Comparison of ENCODE assay signal across 31 mouse cellular contexts in genomic region chr3:22040627-22041026, GRCm38 (mm10). TPM values are rescaled to one million over a fixed set of nuclear protein-coding genes. Genes with fewer than 3 reads are reported as not detected.
DNase-seq lines count a peak whose midpoint lies in the region; ATAC-seq and TF ChIP-seq lines count a peak whose summit lies in the region.
"Had no signal": no experiment of that assay in that cellular context is flagged by ENCODE, and none has a peak within 500 bp of the region (broad histone marks: within the 10 kb centered on the region; RNA-seq: fewer than 3 reads in every experiment).

No protein-coding gene starts in this region.

- DNase-seq in midbrain, embryonic 14.5 days = peak; percentile 32
- DNase-seq in midbrain, embryonic 10.5 days (ENCODE audit: low spot score) = no peak
- DNase-seq in CD4-positive, CD25-positive, alpha-beta regulatory T cell, adult 2 months (ENCODE audit: low read depth, low spot score) = peak; percentile 72
- DNase-seq in T-cell, adult 2 months (ENCODE audit: low spot score) = peak; percentile 36
- no peak for DNase-seq in left cerebral cortex, adult 2 months (ENCODE audit: extremely low spot score in 1 of 2, low spot score in 2 of 2)
- DNase-seq in layer of hippocampus, postnatal 14 days (ENCODE audit: low spot score in 2 of 2) = no peak
- DNase-seq: adrenal gland, adult 8-10 months; cerebellum, adult 8-10 months; cerebellum, postnatal 25 days; gastrocnemius, postnatal 25 days; heart, adult 18-20 months; heart, postnatal 4 days; kidney, adult 18-20 months; kidney, postnatal 4 days; layer of hippocampus, postnatal 36 days; liver, embryonic 13.5 days; lung, adult 18-20 months; lung, postnatal 4 days; thymus, adult 2 months had no signal

- no peak overlapping the region for H3K4me2 ChIP-seq in midbrain, embryonic 14.5 days (ENCODE audit: low read length)
- H3K4me2 ChIP-seq: forebrain, embryonic 13.5 days; heart, embryonic 11.5 days; hindbrain, embryonic 13.5 days; limb, embryonic 15.5 days; liver, embryonic 13.5 days had no signal

- H3K4me1 ChIP-seq in midbrain, embryonic 14.5 days (ENCODE audit: control insufficient read depth, insufficient read depth, low read length) = no peaks in the 10 kb centered on the region
- H3K4me1 ChIP-seq in midbrain, embryonic 10.5 days = no peaks in the 10 kb centered on the region
- H3K4me1 ChIP-seq: forebrain, embryonic 13.5 days; hindbrain, embryonic 13.5 days; limb, embryonic 10.5 days; limb, embryonic 15.5 days; liver, embryonic 13.5 days had no signal

- no peak overlapping the region for H3K4me3 ChIP-seq in midbrain, embryonic 14.5 days (replicated peaks; ENCODE audit: low read depth, low read length)
- no peak overlapping the region for H3K4me3 ChIP-seq in midbrain, embryonic 10.5 days
- no peak overlapping the region for H3K4me3 ChIP-seq in left cerebral cortex, adult 2 months
- H3K4me3 ChIP-seq: forebrain, embryonic 13.5 days; hindbrain, embryonic 13.5 days; limb, embryonic 10.5 days; limb, embryonic 15.5 days; liver, embryonic 13.5 days; megakaryocyte, embryonic 14.5 days had no signal

- intact Hi-C loops in left cerebral cortex, adult 2 months (cut with DNase I) = no loop called here

- H3K27me3 ChIP-seq in midbrain, embryonic 14.5 days (ENCODE audit: control insufficient read depth, insufficient read depth, low read length) = no peaks in the 10 kb centered on the region
- H3K27me3 ChIP-seq in midbrain, embryonic 10.5 days (ENCODE audit: low read depth, poor library complexity, severe bottlenecking) = no peaks in the 10 kb centered on the region
- H3K27me3 ChIP-seq: CH12.LX; forebrain, embryonic 13.5 days; hindbrain, embryonic 13.5 days; limb, embryonic 15.5 days; liver, embryonic 13.5 days; megakaryocyte, embryonic 14.5 days; Patski had no signal

- H3K9ac ChIP-seq in midbrain, embryonic 14.5 days (replicated peaks; ENCODE audit: low read length) = no peak overlapping the region
- H3K9ac ChIP-seq: forebrain, embryonic 13.5 days; hindbrain, embryonic 13.5 days; limb, embryonic 15.5 days; liver, embryonic 13.5 days had no signal

- TF ChIP-seq CTCF in left cerebral cortex, adult 2 months (IDR thresholded peaks at IDR 0.05) = no peak

- ATAC-seq in midbrain, embryonic 14.5 days (ENCODE audit: low FRiP score, low TSS enrichment) = no peak
- peak; percentile 97 for ATAC-seq in inflammation-experienced regulatory T-cells, adult 6 months
- ATAC-seq: forebrain, embryonic 13.5 days; lung, postnatal 0 days; Patski had no signal

- H3K36me3 ChIP-seq in midbrain, embryonic 14.5 days (ENCODE audit: control insufficient read depth, insufficient read depth, low read length) = no peaks in the 10 kb centered on the region
- H3K36me3 ChIP-seq in midbrain, embryonic 10.5 days = no peaks in the 10 kb centered on the region
- H3K36me3 ChIP-seq: G1E; hindbrain, embryonic 13.5 days; limb, embryonic 10.5 days; limb, embryonic 15.5 days; liver, embryonic 13.5 days had no signal

- no peak overlapping the region for H3K27ac ChIP-seq in midbrain, embryonic 14.5 days (replicated peaks; ENCODE audit: low read depth, low read length)
- no peak overlapping the region for H3K27ac ChIP-seq in midbrain, embryonic 10.5 days (replicated peaks)
- no peak overlapping the region for H3K27ac ChIP-seq in left cerebral cortex, adult 2 months
- H3K27ac ChIP-seq: forebrain, embryonic 13.5 days; hindbrain, embryonic 13.5 days; kidney, postnatal 0 days; limb, embryonic 10.5 days; limb, embryonic 15.5 days; liver, embryonic 13.5 days had no signal

- H3K9me3 ChIP-seq in midbrain, embryonic 14.5 days (ENCODE audit: control insufficient read depth, low read length) = no peaks in the 10 kb centered on the region
- H3K9me3 ChIP-seq in midbrain, embryonic 10.5 days (replicated peaks) = 0 out of 2 replicates have a peak, but pooled peaks cover 3% of the 10 kb centered on the region
- H3K9me3 ChIP-seq: forebrain, embryonic 13.5 days; G1E; hindbrain, embryonic 13.5 days; limb, embryonic 10.5 days; limb, embryonic 15.5 days; liver, embryonic 13.5 days had no signal

- 24% methylated on average over 6 of the region's 6 CpGs for WGBS in midbrain, embryonic 14.5 days
- 76% methylated on average over 6 of the region's 6 CpGs for WGBS in midbrain, embryonic 10.5 days

RNA-seq across cellular contexts. Expression of gene Tbl1xr1, which starts 35.8 kb away (rescaled TPM):
- 25.3 and 26.2 TPM in 2 replicates for polyA plus RNA-seq in midbrain, embryonic 14.5 days (2014; fragmentation: Nextera tagmentation; extraction: Ambion mirVana)
- polyA plus RNA-seq in midbrain, embryonic 10.5 days (2016; fragmentation: Nextera tagmentation; extraction: Ambion mirVana) = 20.7 and 22.4 TPM in 2 replicates
- polyA plus RNA-seq in inflammation-experienced regulatory T-cells, adult 6 months (2017; shearing (Covaris generic)) = 10 to 100 TPM; 24.4 to 29.1 (median 27.5) TPM
- 100 to 1,000 TPM; 129 to 139 TPM for total RNA-seq in left cerebral cortex, adult 2 months (2021)
- 100 to 1,000 TPM; 127 to 138 TPM for total RNA-seq in layer of hippocampus, postnatal 14 days (2021)

Comparison
In these comparisons a context has a peak if more than half of its experiments do, and no peak if none do; other contexts are left out.
1. DNase-seq: peak in midbrain, embryonic 14.5 days (single experiment), CD4-positive, CD25-positive, alpha-beta regulatory T cell, adult 2 months (single experiment) and T-cell, adult 2 months (single experiment); none in midbrain, embryonic 10.5 days (single experiment), left cerebral cortex, adult 2 months (0 of 2) and layer of hippocampus, postnatal 14 days (0 of 2).